Mouse (Mus musculus): Measurements from ENCODE around the gene 1500011B03Rik.

- no peak for TF ChIP-seq CTCF (IDR thresholded peaks at IDR 0.05; ENCODE audit: low read depth)
- TF ChIP-seq EP300 (IDR thresholded peaks at IDR 0.05; ENCODE audit: low read depth): no peak
Measured at GRCm38 (mm10) chr5:114773211-114773710, 50.0 kb downstream of the 1500011B03Rik start.

Data from heart, postnatal 0 days (tissue).